Mouse (Mus musculus) neural tube, embryonic 13.5 days (tissue): ENCODE data around the gene Btbd9. TPM values are rescaled to one million over a fixed set of nuclear protein-coding genes. Genes with fewer than 3 reads are reported as not detected.
A peak's percentile ranks its signal among the peaks of the same experiment; 100 is the strongest.

ENCODE experiments used
- ATAC-seq: fragments of 200-750 bp; cut with Nextera tagmentation; 2 replicates; pipeline ENCODE4 v1.8.0; 2017; ENCODE audit warnings: low read depth, mild to moderate bottlenecking, moderate TSS enrichment, moderate library complexity
- H3K27ac ChIP-seq: fragments of 300-500 bp; sonication (generic); replicated peaks from 2 replicates; pipeline ENCODE4 v1.5.1; 2015; ENCODE audit warnings: moderate library complexity, mild to moderate bottlenecking, inconsistent platforms
- H3K27me3 ChIP-seq: fragments of 300-500 bp; sonication (generic); 2 replicates; pipeline ENCODE4 v1.6.1; 2015; ENCODE audit warnings: mild to moderate bottlenecking, inconsistent platforms
- H3K36me3 ChIP-seq: fragments of 300-500 bp; sonication (generic); 2 replicates; pipeline ENCODE4 v1.6.1; 2015; ENCODE audit warnings: mild to moderate bottlenecking, inconsistent platforms
- H3K4me1 ChIP-seq: fragments of 300-500 bp; sonication (generic); replicated peaks from 2 replicates; pipeline ENCODE4 v1.6.1; 2015; ENCODE audit warnings: inconsistent platforms
- H3K4me2 ChIP-seq: fragments of 300-500 bp; sonication (generic); 2 replicates; pipeline ENCODE4 v1.6.1; 2015; ENCODE audit warnings: inconsistent platforms, mild to moderate bottlenecking, moderate library complexity
- H3K4me3 ChIP-seq: fragments of 300-500 bp; sonication (generic); 2 replicates; pipeline ENCODE4 v1.5.1; 2015; ENCODE audit warnings: mild to moderate bottlenecking, inconsistent platforms
- H3K9ac ChIP-seq: fragments of 300-500 bp; sonication (generic); 2 replicates; pipeline ENCODE4 v1.6.1; 2015; ENCODE audit warnings: moderate library complexity, mild to moderate bottlenecking, inconsistent platforms
- H3K9me3 ChIP-seq: fragments of 300-500 bp; sonication (generic); 2 replicates; pipeline ENCODE4 v1.6.1; 2016; ENCODE audit warnings: inconsistent platforms
- WGBS: fragments of 180-500 bp; shearing (Covaris S2); methylation state at CpG from one replicate; pipeline ENCODE4 v1.1.7; 2015; 5-methylcytosine and 5-hydroxymethylcytosine counted together
- polyA plus RNA-seq: library from polyadenylated mRNA; unstranded; fragments of >200 nt; fragmentation: Nextera tagmentation; extraction: Ambion mirVana; gene quantifications from 2 replicates; pipeline ENCODE4 v1.2.1, GENCODE M21; 2015

Btbd9 gene
- polyA plus RNA-seq, 1 experiment from 2014 or later = 122 TPM

- H3K27me3 ChIP-seq = no peaks in the 10 kb centered on the region
Measured at GRCm38 (mm10) chr17:30610739-30611138, 34.5 kb upstream of the Btbd9 start.

GRCm38 (mm10) chr17:30609980-30610307 lies 33.7 kb upstream of the Btbd9 start:
- ATAC-seq = no peak
- Histone ChIP-seq H3K4me2 (no peak overlapping the region), H3K36me3 (no peaks in the 10 kb centered on the region), H3K4me1 (peaks cover 34% of the 10 kb centered on the region), H3K9me3 (no peaks in the 10 kb centered on the region), H3K9ac (no peak overlapping the region), H3K27ac (no peak overlapping the region), H3K27me3 (no peaks in the 10 kb centered on the region), H3K4me3 (no peak overlapping the region)
- WGBS = 95% methylated on average over 5 of the region's 5 CpGs

More at GRCm38 (mm10) chr17:30610739-30611138, 34.5 kb upstream of the Btbd9 start:
- Histone ChIP-seq H3K9ac (no peak overlapping the region), H3K36me3 (no peaks in the 10 kb centered on the region), H3K27ac (no peak overlapping the region), H3K9me3 (no peaks in the 10 kb centered on the region), H3K4me3 (no peak overlapping the region), H3K4me1 (peaks cover 34% of the 10 kb centered on the region), H3K4me2 (no peak overlapping the region)
- ATAC-seq = no peak
- WGBS = 80% methylated on average over 1 of the region's 1 CpGs

DNA sequence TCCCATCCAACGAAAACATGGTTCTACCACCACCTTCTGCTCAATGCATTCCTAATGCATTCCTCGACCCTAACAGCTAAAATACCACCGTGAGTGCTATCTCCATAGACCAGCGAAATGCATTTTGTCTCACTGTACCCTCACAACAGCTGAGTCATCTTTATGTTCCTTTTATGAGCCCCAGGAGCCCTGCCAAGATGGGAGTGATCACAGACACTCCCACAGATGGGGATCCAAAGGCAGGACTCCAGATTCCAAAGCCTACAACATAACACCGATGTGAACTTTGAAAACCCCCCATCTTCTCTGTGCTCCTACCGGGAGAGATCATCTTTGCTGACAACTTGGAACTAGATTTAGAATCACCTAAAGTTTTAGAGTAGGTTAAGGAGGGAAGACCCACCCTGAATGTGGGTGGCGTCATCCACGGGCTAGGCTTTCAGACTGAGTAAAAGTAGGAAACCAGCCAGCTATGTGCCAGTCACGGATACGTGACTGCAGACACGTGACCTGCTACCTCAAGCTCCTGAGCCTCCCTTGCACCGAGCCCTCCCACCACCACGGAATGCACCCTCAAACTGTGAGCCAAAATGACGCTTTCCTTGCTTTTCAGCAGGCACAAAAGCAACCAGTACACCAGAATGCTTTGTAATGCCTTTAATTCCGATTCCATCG lies 33.2 kb upstream of the Btbd9 start:
- H3K36me3 ChIP-seq = no peaks in the 10 kb centered on the region
- H3K9me3 ChIP-seq = no peaks in the 10 kb centered on the region
- 84% methylated on average over 16 of the region's 16 CpGs for WGBS
- H3K4me2 ChIP-seq = no peak overlapping the region
- no peak for ATAC-seq
- no peak overlapping the region for H3K9ac ChIP-seq
- peaks cover 34% of the 10 kb centered on the region for H3K4me1 ChIP-seq
- no peaks in the 10 kb centered on the region for H3K27me3 ChIP-seq
- no peak overlapping the region for H3K4me3 ChIP-seq
- no peak overlapping the region for H3K27ac ChIP-seq

- H3K27ac ChIP-seq = 0 out of 2 replicates have a peak overlapping the region, but pooled peaks have one; percentile 13
- H3K36me3 ChIP-seq = peaks cover 2% of the 10 kb centered on the region
- no peak overlapping the region for H3K4me3 ChIP-seq
- H3K9ac ChIP-seq = no peak overlapping the region
- H3K9me3 ChIP-seq = no peaks in the 10 kb centered on the region
- peaks cover 34% of the 10 kb centered on the region for H3K4me1 ChIP-seq
- H3K27me3 ChIP-seq = no peaks in the 10 kb centered on the region
- 32% methylated on average over 8 of the region's 8 CpGs for WGBS
- ATAC-seq = no peak
- no peak overlapping the region for H3K4me2 ChIP-seq
Measured at GRCm38 (mm10) chr17:30607909-30608495, 31.7 kb upstream of the Btbd9 start.

DNA sequence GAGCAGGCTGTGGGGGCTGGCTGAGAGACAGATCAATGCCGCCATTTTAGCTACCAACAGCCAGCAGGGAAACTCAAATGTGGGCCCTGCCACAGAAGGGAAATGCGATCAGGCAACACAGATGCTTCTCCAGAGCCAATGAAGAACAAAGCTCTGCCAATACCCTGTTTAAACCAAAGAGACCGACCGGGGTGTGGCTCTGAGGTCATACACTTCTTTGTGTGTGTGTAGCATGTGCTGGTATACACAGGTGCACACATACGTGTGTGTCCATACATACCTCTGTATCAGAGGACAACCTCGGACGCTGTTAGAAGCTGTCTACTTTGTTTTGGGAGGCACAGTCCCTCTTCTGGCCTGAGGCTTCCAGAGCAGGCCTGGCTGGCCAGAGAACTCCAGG lies 31.0 kb upstream of the Btbd9 start:
- Histone ChIP-seq H3K4me2 (no peak overlapping the region), H3K4me3 (no peak overlapping the region), H3K9ac (no peak overlapping the region), H3K9me3 (no peaks in the 10 kb centered on the region), H3K36me3 (peaks cover 9% of the 10 kb centered on the region), H3K27me3 (no peaks in the 10 kb centered on the region), H3K27ac (0 out of 2 replicates have a peak overlapping the region, but pooled peaks have one; percentile 11), H3K4me1 (peaks cover 34% of the 10 kb centered on the region)
- WGBS = 86% methylated on average over 7 of the region's 7 CpGs
- no peak for ATAC-seq

DNA sequence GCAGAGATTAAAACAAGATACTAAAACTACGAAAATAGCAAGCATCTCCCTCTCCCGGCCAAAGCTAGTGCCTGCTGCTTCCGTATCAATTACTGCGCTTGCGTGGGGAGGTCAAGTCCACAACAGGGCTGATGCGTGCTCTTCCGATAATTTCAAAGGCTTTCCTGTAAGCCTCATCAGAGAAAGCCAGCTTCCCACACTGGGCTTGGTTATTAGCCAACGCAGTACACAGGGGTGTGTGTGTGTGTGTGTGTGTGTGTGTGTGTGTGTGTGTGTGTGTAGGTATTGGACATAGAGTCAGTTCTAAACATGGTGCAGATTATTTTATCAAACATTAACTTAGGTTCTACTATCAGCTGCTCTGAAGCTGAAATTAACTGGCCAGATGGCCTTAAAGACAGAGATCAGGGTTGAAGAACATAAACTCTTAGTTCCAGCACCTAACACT lies 30.4 kb upstream of the Btbd9 start:
- Histone ChIP-seq H3K9me3 (no peaks in the 10 kb centered on the region), H3K9ac (no peak overlapping the region), H3K4me1 (peaks cover 30% of the 10 kb centered on the region), H3K4me3 (no peak overlapping the region), H3K4me2 (no peak overlapping the region), H3K27ac (no peak overlapping the region), H3K36me3 (peaks cover 15% of the 10 kb centered on the region), H3K27me3 (no peaks in the 10 kb centered on the region)
- 92% methylated on average over 8 of the region's 8 CpGs for WGBS
- no peak for ATAC-seq

DNA sequence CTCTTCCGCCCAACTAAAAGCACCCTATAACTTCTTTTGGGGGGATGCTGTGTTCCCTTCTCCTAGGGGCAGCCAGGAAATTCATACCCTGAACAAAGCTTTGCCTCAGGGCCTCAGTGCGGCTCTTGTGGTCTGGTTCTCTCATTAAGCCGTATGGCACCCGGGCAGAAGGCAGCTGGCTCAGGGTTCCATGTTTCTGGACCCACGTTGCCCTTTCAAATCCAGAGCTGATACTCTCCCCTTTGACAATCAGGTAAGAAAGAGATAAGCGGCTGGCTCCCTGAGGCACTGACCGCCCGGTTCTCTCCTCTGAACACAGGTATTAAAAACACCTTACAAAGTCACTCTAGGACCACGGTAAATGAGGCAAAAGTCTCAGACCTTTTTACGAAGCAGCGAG lies 29.9 kb upstream of the Btbd9 start:
- Histone ChIP-seq H3K36me3 (peaks cover 19% of the 10 kb centered on the region), H3K4me1 (peaks cover 25% of the 10 kb centered on the region), H3K27ac (no peak overlapping the region), H3K4me2 (no peak overlapping the region), H3K9me3 (no peaks in the 10 kb centered on the region), H3K4me3 (no peak overlapping the region), H3K27me3 (no peaks in the 10 kb centered on the region), H3K9ac (no peak overlapping the region)
- WGBS = 91% methylated on average over 11 of the region's 11 CpGs
- no peak for ATAC-seq

DNA sequence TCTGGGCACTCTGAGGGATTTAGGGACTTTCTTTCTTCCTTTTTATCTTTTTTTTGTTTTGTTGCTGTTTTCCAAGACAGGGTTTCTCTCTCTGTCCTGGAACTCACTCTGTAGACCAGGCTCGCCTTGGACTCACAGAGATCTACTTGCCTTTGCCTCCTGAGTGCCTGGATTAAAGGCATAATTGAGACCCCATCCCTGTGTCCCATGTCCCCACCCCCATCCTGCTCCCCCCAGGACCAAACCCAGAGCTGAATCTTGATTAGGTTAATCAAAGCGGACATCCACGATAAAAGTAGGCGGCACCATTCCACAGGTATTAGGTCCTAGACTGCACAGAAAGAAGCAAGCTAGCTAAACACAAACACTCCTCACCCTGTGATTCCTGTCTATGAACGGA lies 28.7 kb upstream of the Btbd9 start:
- peaks cover 23% of the 10 kb centered on the region for H3K36me3 ChIP-seq
- no peak overlapping the region for H3K27ac ChIP-seq
- H3K4me1 ChIP-seq = peaks cover 19% of the 10 kb centered on the region
- WGBS = 86% methylated on average over 5 of the region's 5 CpGs
- H3K4me3 ChIP-seq = no peak overlapping the region
- H3K9ac ChIP-seq = no peak overlapping the region
- H3K9me3 ChIP-seq = no peaks in the 10 kb centered on the region
- no peak overlapping the region for H3K4me2 ChIP-seq
- ATAC-seq = no peak
- no peaks in the 10 kb centered on the region for H3K27me3 ChIP-seq

DNA sequence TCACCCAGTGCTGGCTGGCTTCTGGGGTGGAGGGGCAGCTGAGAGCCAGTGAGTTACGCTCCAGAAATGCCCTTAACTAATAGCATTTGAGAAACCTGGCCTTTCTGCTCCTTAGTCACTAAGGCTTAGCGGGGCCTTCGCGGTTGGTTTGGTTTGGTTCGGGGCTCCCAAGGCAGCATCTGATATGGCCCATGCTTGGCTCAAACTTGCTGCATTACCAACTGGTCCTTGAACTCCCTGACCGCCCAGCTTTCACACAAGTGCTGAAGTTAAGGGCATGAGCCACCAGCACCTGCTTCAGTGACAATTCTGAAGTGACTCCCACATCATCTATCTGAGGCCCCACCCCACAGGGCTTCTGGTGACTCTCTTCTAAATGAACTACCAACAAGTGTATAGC lies 28.0 kb upstream of the Btbd9 start:
- 93% methylated on average over 6 of the region's 6 CpGs for WGBS
- H3K27ac ChIP-seq = no peak overlapping the region

GRCm38 (mm10) chr17:30602175-30602574 lies 25.9 kb upstream of the Btbd9 start:
- Histone ChIP-seq H3K27me3 (no peaks in the 10 kb centered on the region), H3K4me3 (no peak overlapping the region), H3K9ac (no peak overlapping the region), H3K36me3 (peaks cover 44% of the 10 kb centered on the region), H3K27ac (no peak overlapping the region), H3K9me3 (no peaks in the 10 kb centered on the region), H3K4me1 (peaks cover 5% of the 10 kb centered on the region; the same call in 1 of the 2 replicates), H3K4me2 (no peak overlapping the region)
- no peak for ATAC-seq
- 94% methylated on average over 14 of the region's 14 CpGs for WGBS

More for the DNA sequence above, 28.0 kb upstream of the Btbd9 start:
- peaks cover 28% of the 10 kb centered on the region for H3K36me3 ChIP-seq
- H3K4me3 ChIP-seq = no peak overlapping the region
- no peaks in the 10 kb centered on the region for H3K27me3 ChIP-seq
- no peak overlapping the region for H3K4me2 ChIP-seq
- H3K9me3 ChIP-seq = no peaks in the 10 kb centered on the region
- H3K4me1 ChIP-seq = peaks cover 19% of the 10 kb centered on the region
- ATAC-seq = no peak
- H3K9ac ChIP-seq = no peak overlapping the region

DNA sequence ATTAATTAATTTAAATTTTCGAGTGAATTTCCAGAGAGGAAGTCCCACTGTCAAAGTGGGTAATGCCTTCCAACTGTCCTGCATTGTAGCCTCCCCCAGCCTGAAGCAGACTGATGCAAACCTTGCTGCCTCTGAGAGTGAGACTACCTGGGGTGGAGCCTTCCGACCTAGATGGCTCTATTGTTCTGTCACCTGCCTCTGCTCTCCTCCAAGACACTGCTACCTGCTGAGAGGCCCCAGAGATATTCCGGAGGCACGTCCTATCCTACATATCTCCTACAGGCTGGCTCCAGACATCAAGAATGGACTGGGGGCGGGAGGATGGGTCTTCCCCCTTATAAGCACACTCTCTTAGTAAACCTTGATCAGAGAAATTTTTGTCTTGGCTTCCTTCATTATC lies 22.0 kb upstream of the Btbd9 start:
- no peak overlapping the region for H3K27ac ChIP-seq
- peaks cover 57% of the 10 kb centered on the region for H3K36me3 ChIP-seq
- H3K4me3 ChIP-seq = no peak overlapping the region
- H3K4me1 ChIP-seq = no peaks in the 10 kb centered on the region
- H3K27me3 ChIP-seq = no peaks in the 10 kb centered on the region
- H3K4me2 ChIP-seq = no peak overlapping the region
- 74% methylated on average over 5 of the region's 5 CpGs for WGBS
- H3K9ac ChIP-seq = no peak overlapping the region
- ATAC-seq = no peak
- no peaks in the 10 kb centered on the region for H3K9me3 ChIP-seq

DNA sequence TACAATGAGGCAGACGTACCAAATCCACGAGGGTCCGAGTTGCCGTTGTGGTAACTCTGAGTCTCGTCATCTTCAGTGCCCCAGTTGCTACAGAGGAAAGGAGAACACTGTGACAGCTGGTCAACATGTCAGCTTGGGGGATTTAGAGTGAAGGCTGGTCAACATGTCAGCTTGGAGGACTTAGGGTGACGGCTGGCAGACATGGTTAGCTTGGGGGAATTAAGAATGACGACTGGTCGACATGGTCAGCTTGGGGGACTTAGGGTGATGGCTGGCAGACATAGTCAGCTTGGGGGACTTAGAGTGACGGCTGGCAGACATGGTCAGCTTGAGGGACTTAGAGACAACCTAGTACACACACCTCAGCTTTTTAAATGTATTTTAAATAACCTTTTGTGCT lies 21.5 kb upstream of the Btbd9 start:
- no peak overlapping the region for H3K4me3 ChIP-seq
- WGBS = 94% methylated on average over 9 of the region's 9 CpGs
- no peak overlapping the region for H3K9ac ChIP-seq
- H3K27me3 ChIP-seq = no peaks in the 10 kb centered on the region
- H3K4me1 ChIP-seq = no peaks in the 10 kb centered on the region
- no peaks in the 10 kb centered on the region for H3K9me3 ChIP-seq
- peaks cover 57% of the 10 kb centered on the region for H3K36me3 ChIP-seq
- H3K27ac ChIP-seq = no peak overlapping the region
- no peak for ATAC-seq
- no peak overlapping the region for H3K4me2 ChIP-seq

- Histone ChIP-seq H3K27ac (0 out of 2 replicates have a peak overlapping the region, but pooled peaks have one; percentile 5), H3K4me2 (no peak overlapping the region), H3K4me1 (peaks cover 10% of the 10 kb centered on the region), H3K36me3 (peaks cover 42% of the 10 kb centered on the region), H3K27me3 (no peaks in the 10 kb centered on the region), H3K9me3 (no peaks in the 10 kb centered on the region), H3K9ac (no peak overlapping the region), H3K4me3 (no peak overlapping the region)
- 63% methylated on average over 6 of the region's 6 CpGs for WGBS
- ATAC-seq = no peak
Measured at GRCm38 (mm10) chr17:30594846-30595245, 18.6 kb upstream of the Btbd9 start.
